31 mouse cellular contexts compared by ENCODE assay signal in genomic region chr13:105146827-105147226, GRCm38 (mm10).
DNase-seq lines count a peak whose midpoint lies in the region; ATAC-seq and TF ChIP-seq lines count a peak whose summit lies in the region.
"Had no signal": no experiment of that assay in that cellular context is flagged by ENCODE, and none has a peak within 500 bp of the region (broad histone marks: within the 10 kb centered on the region; RNA-seq: fewer than 3 reads in every experiment).

No protein-coding gene starts in this region.

- DNase-seq in lung, embryonic 14.5 days, result peak; percentile 54
- DNase-seq in lung, postnatal 4 days, result no peak
- DNase-seq in embryo, embryonic 10.5 days (ENCODE audit: low spot score), result peak; percentile 69
- DNase-seq in embryonic facial prominence, embryonic 14.5 days (ENCODE audit: low spot score), result peak; percentile 81
- DNase-seq in mesoderm, embryonic 11.5 days (ENCODE audit: low read depth, low spot score), result peak; percentile 47
- no peak for DNase-seq in heart, adult 11 months
- no peak for DNase-seq in adrenal gland, postnatal 36 days
- no peak for DNase-seq in right cerebral cortex, postnatal 14 days
- DNase-seq: adrenal gland, adult 8-10 months; B cell, adult 2 months; cerebellum, adult 9-10 months; cerebellum, postnatal 36 days; gastrocnemius, postnatal 10 days; kidney, adult 9 months; kidney, postnatal 25 days; liver, embryonic 13.5 days; lung, adult 2 months; lung, postnatal 14 days; thymus, adult 18-20 months; thymus, postnatal 4 days had no signal

- H3K4me3 ChIP-seq in lung, embryonic 14.5 days (ENCODE audit: low read depth, low read length), result no peak overlapping the region
- H3K4me3 ChIP-seq in embryonic facial prominence, embryonic 14.5 days (ENCODE audit: low read depth, low read length), result no peak overlapping the region
- H3K4me3 ChIP-seq: embryonic facial prominence, embryonic 12.5 days; heart, embryonic 15.5 days; hindbrain, embryonic 13.5 days; left cerebral cortex, adult 2 months; limb, embryonic 15.5 days; liver, embryonic 13.5 days; megakaryocyte, embryonic 14.5 days; midbrain, embryonic 13.5 days; neural tube, embryonic 13.5 days had no signal

- peak; percentile 71 for ATAC-seq in lung, embryonic 14.5 days (ENCODE audit: insufficient read depth)
- no peak for ATAC-seq in embryonic facial prominence, embryonic 14.5 days (ENCODE audit: low read depth)
- ATAC-seq: forebrain, embryonic 16.5 days; intestine, postnatal 0 days; midbrain, embryonic 13.5 days had no signal

- H3K27ac ChIP-seq in lung, embryonic 14.5 days (ENCODE audit: low read depth), result no peak overlapping the region
- H3K27ac ChIP-seq in embryonic facial prominence, embryonic 14.5 days (replicated peaks; ENCODE audit: low read depth, low read length), result no peak overlapping the region
- H3K27ac ChIP-seq: embryonic facial prominence, embryonic 12.5 days; heart, embryonic 15.5 days; hindbrain, embryonic 13.5 days; left cerebral cortex, adult 2 months; limb, embryonic 15.5 days; liver, embryonic 13.5 days; midbrain, embryonic 13.5 days; neural tube, embryonic 13.5 days; stomach, postnatal 0 days had no signal

- H3K27me3 ChIP-seq in lung, embryonic 14.5 days (ENCODE audit: insufficient read depth, low read length), result no peaks in the 10 kb centered on the region
- no peaks in the 10 kb centered on the region for H3K27me3 ChIP-seq in embryonic facial prominence, embryonic 14.5 days (replicated peaks; ENCODE audit: control insufficient read depth, insufficient read depth, low read length)
- H3K27me3 ChIP-seq: embryonic facial prominence, embryonic 12.5 days; heart, embryonic 15.5 days; hindbrain, embryonic 13.5 days; limb, embryonic 15.5 days; liver, embryonic 13.5 days; megakaryocyte, embryonic 14.5 days; midbrain, embryonic 13.5 days; neural tube, embryonic 13.5 days had no signal

- H3K36me3 ChIP-seq in lung, embryonic 14.5 days (ENCODE audit: insufficient read depth), result no peaks in the 10 kb centered on the region
- no peaks in the 10 kb centered on the region for H3K36me3 ChIP-seq in embryonic facial prominence, embryonic 14.5 days (ENCODE audit: control insufficient read depth, insufficient read depth, low read length)
- H3K36me3 ChIP-seq: embryonic facial prominence, embryonic 12.5 days; heart, embryonic 15.5 days; hindbrain, embryonic 13.5 days; limb, embryonic 15.5 days; liver, embryonic 13.5 days; midbrain, embryonic 13.5 days; neural tube, embryonic 13.5 days had no signal

- no peak for TF ChIP-seq CTCF in lung, embryonic 14.5 days (IDR thresholded peaks at IDR 0.05; ENCODE audit: low read depth)

- H3K4me2 ChIP-seq in lung, embryonic 14.5 days, result no peak overlapping the region
- no peak overlapping the region for H3K4me2 ChIP-seq in embryonic facial prominence, embryonic 14.5 days (ENCODE audit: low read depth, low read length)
- H3K4me2 ChIP-seq: embryonic facial prominence, embryonic 12.5 days; heart, embryonic 15.5 days; hindbrain, embryonic 13.5 days; limb, embryonic 15.5 days; liver, embryonic 13.5 days; midbrain, embryonic 13.5 days; neural tube, embryonic 13.5 days had no signal

- H3K9me3 ChIP-seq in lung, embryonic 14.5 days (ENCODE audit: low read depth, low read length), result no peaks in the 10 kb centered on the region
- no peaks in the 10 kb centered on the region for H3K9me3 ChIP-seq in embryonic facial prominence, embryonic 14.5 days (ENCODE audit: control insufficient read depth, low read length)
- H3K9me3 ChIP-seq: embryonic facial prominence, embryonic 12.5 days; heart, embryonic 15.5 days; hindbrain, embryonic 13.5 days; limb, embryonic 15.5 days; liver, embryonic 13.5 days; megakaryocyte, embryonic 14.5 days; midbrain, embryonic 13.5 days; neural tube, embryonic 13.5 days had no signal

- WGBS in lung, embryonic 14.5 days, result 18% methylated on average over 1 of the region's 1 CpGs
- WGBS in embryonic facial prominence, embryonic 14.5 days, result 23% methylated on average over 1 of the region's 1 CpGs

- no peak overlapping the region for H3K9ac ChIP-seq in lung, embryonic 14.5 days
- no peak overlapping the region for H3K9ac ChIP-seq in embryonic facial prominence, embryonic 14.5 days (ENCODE audit: low read depth, low read length)
- H3K9ac ChIP-seq: embryonic facial prominence, embryonic 12.5 days; heart, embryonic 15.5 days; hindbrain, embryonic 13.5 days; limb, embryonic 15.5 days; liver, embryonic 13.5 days; midbrain, embryonic 13.5 days; neural tube, embryonic 13.5 days had no signal

- H3K4me1 ChIP-seq in lung, embryonic 14.5 days (ENCODE audit: insufficient read depth), result no peaks in the 10 kb centered on the region
- 0 out of 2 replicates have a peak, but pooled peaks cover 3% of the 10 kb centered on the region for H3K4me1 ChIP-seq in embryonic facial prominence, embryonic 14.5 days (ENCODE audit: control insufficient read depth, insufficient read depth, low read length)
- H3K4me1 ChIP-seq: heart, embryonic 15.5 days; hindbrain, embryonic 13.5 days; limb, embryonic 15.5 days; liver, embryonic 13.5 days had no signal

Comparison
In these comparisons a context has a peak if more than half of its experiments do, and no peak if none do; other contexts are left out.
1. DNase-seq: peak in lung, embryonic 14.5 days (single experiment), embryo, embryonic 10.5 days (single experiment), embryonic facial prominence, embryonic 14.5 days (single experiment) and mesoderm, embryonic 11.5 days (single experiment); none in lung, postnatal 4 days (0 of 2), heart, adult 11 months (single experiment), adrenal gland, postnatal 36 days (0 of 2) and right cerebral cortex, postnatal 14 days (single experiment).